In the genomic region with DNA sequence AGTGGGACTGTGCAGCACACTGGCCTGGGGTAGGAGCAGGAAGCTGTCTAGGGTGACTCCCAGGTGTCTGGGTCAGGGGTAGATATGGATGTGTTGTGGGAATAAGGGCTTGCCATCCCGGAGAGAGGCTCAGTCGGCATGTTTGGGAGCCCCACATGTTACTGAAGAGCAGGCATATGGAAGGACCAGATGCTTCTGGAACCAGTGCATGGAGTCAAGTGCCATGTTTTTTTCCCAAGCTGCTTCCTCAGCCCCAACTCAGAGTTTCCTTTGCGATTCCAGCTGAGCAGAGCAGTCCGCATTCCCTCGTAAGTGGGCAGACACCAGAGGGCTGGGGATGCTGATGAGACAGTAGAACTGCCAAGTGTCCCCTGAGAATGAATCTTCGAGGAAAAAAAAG, we compare ENCODE assay signal across 16 mouse cellular contexts. TPM values are rescaled to one million over a fixed set of nuclear protein-coding genes. Genes with fewer than 3 reads are reported as not detected.
DNase-seq lines count a peak whose midpoint lies in the region; ATAC-seq lines count a peak whose summit lies in the region.
"Had no signal": no experiment of that assay in that cellular context is flagged by ENCODE, and none has a peak within 500 bp of the region (broad histone marks: within the 10 kb centered on the region; RNA-seq: fewer than 3 reads in every experiment).

No protein-coding gene starts in this region.

- peaks cover 31% of the 10 kb centered on the region for H3K36me3 ChIP-seq in midbrain, embryonic 12.5 days
- H3K36me3 ChIP-seq in midbrain, embryonic 11.5 days (ENCODE audit: control insufficient read depth, insufficient read depth, low read length), result peaks cover 15% of the 10 kb centered on the region
- H3K36me3 ChIP-seq in forebrain, embryonic 12.5 days (replicated peaks), result peaks cover 32% of the 10 kb centered on the region
- peaks cover 30% of the 10 kb centered on the region for H3K36me3 ChIP-seq in hindbrain, embryonic 14.5 days (replicated peaks; ENCODE audit: control insufficient read depth, insufficient read depth)
- H3K36me3 ChIP-seq in neural tube, embryonic 15.5 days, result peaks cover 29% of the 10 kb centered on the region

- ATAC-seq in midbrain, embryonic 12.5 days (ENCODE audit: low FRiP score, low read depth), result no peak
- ATAC-seq in midbrain, embryonic 11.5 days (ENCODE audit: low FRiP score), result no peak
- no peak for ATAC-seq in forebrain, embryonic 12.5 days (ENCODE audit: low FRiP score)
- no peak; the same call in 1 of the 2 replicates for ATAC-seq in hindbrain, embryonic 14.5 days (ENCODE audit: low FRiP score)
- ATAC-seq in neural tube, embryonic 15.5 days (ENCODE audit: low FRiP score), result no peak
- no peak for ATAC-seq in granulocyte monocyte progenitor cell, adult 5-6 weeks (replicated peaks; ENCODE audit: poor library complexity, severe bottlenecking)

- H3K27me3 ChIP-seq in midbrain, embryonic 12.5 days, result no peaks in the 10 kb centered on the region
- no peaks in the 10 kb centered on the region for H3K27me3 ChIP-seq in midbrain, embryonic 11.5 days (ENCODE audit: control insufficient read depth, insufficient read depth, low read length)
- H3K27me3 ChIP-seq in forebrain, embryonic 12.5 days, result no peaks in the 10 kb centered on the region
- no peaks in the 10 kb centered on the region for H3K27me3 ChIP-seq in hindbrain, embryonic 14.5 days (ENCODE audit: control insufficient read depth, insufficient read depth, low read length)
- H3K27me3 ChIP-seq in neural tube, embryonic 15.5 days (replicated peaks), result no peaks in the 10 kb centered on the region

- H3K9me3 ChIP-seq in midbrain, embryonic 12.5 days, result no peaks in the 10 kb centered on the region
- no peaks in the 10 kb centered on the region for H3K9me3 ChIP-seq in midbrain, embryonic 11.5 days (ENCODE audit: control insufficient read depth, low read length)
- H3K9me3 ChIP-seq in forebrain, embryonic 12.5 days, result no peaks in the 10 kb centered on the region
- no peaks in the 10 kb centered on the region for H3K9me3 ChIP-seq in hindbrain, embryonic 14.5 days (ENCODE audit: control insufficient read depth, low read length)
- no peaks in the 10 kb centered on the region for H3K9me3 ChIP-seq in neural tube, embryonic 15.5 days (replicated peaks)
- H3K9me3 ChIP-seq: limb, embryonic 12.5 days had no signal

- WGBS in midbrain, embryonic 12.5 days, result 40% methylated on average over 6 of the region's 6 CpGs
- 48% methylated on average over 6 of the region's 6 CpGs for WGBS in midbrain, embryonic 11.5 days
- 52% methylated on average over 6 of the region's 6 CpGs for WGBS in forebrain, embryonic 12.5 days
- WGBS in hindbrain, embryonic 14.5 days, result 28% methylated on average over 6 of the region's 6 CpGs
- 22% methylated on average over 6 of the region's 6 CpGs for whole genome bisulfite sequencing in neural tube, embryonic 15.5 days

- H3K4me2 ChIP-seq in midbrain, embryonic 12.5 days (replicated peaks), result peak overlapping the region; percentile 46
- no peak overlapping the region for H3K4me2 ChIP-seq in midbrain, embryonic 11.5 days
- no peak overlapping the region for H3K4me2 ChIP-seq in forebrain, embryonic 12.5 days
- H3K4me2 ChIP-seq in hindbrain, embryonic 14.5 days (replicated peaks), result peak overlapping the region; percentile 56
- peak overlapping the region; percentile 52 for H3K4me2 ChIP-seq in neural tube, embryonic 15.5 days

- peaks cover 47% of the 10 kb centered on the region for H3K4me1 ChIP-seq in midbrain, embryonic 12.5 days
- peaks cover 40% of the 10 kb centered on the region for H3K4me1 ChIP-seq in midbrain, embryonic 11.5 days (ENCODE audit: control insufficient read depth, insufficient read depth, low read length)
- H3K4me1 ChIP-seq in forebrain, embryonic 12.5 days, result peaks cover 48% of the 10 kb centered on the region
- H3K4me1 ChIP-seq in hindbrain, embryonic 14.5 days (replicated peaks; ENCODE audit: control insufficient read depth, insufficient read depth, low read length), result peaks cover 34% of the 10 kb centered on the region
- peaks cover 34% of the 10 kb centered on the region for H3K4me1 ChIP-seq in neural tube, embryonic 15.5 days

- no peak for DNase-seq in midbrain, embryonic 11.5 days (ENCODE audit: low spot score, missing footprints)
- DNase-seq in hindbrain, embryonic 14.5 days (ENCODE audit: low spot score), result no peak
- no peak for DNase-seq in left cerebral cortex, postnatal 10 days (ENCODE audit: extremely low spot score in 1 of 2, low spot score in 2 of 2)
- DNase-seq: layer of hippocampus, postnatal 36 days; liver, postnatal 0 days had no signal

- no peak overlapping the region for H3K4me3 ChIP-seq in midbrain, embryonic 12.5 days
- no peak overlapping the region for H3K4me3 ChIP-seq in midbrain, embryonic 11.5 days (ENCODE audit: low read depth, low read length)
- H3K4me3 ChIP-seq in forebrain, embryonic 12.5 days (replicated peaks), result no peak overlapping the region
- H3K4me3 ChIP-seq in hindbrain, embryonic 14.5 days (replicated peaks; ENCODE audit: low read length), result no peak overlapping the region
- H3K4me3 ChIP-seq in neural tube, embryonic 15.5 days (replicated peaks), result no peak overlapping the region
- H3K4me3 ChIP-seq: heart, adult 2 months; limb, embryonic 12.5 days; myocyte had no signal

- H3K9ac ChIP-seq in midbrain, embryonic 12.5 days (replicated peaks), result 0 out of 2 replicates have a peak overlapping the region, but pooled peaks have one; percentile 6
- H3K9ac ChIP-seq in midbrain, embryonic 11.5 days (ENCODE audit: low read length), result no peak overlapping the region
- H3K9ac ChIP-seq in forebrain, embryonic 12.5 days, result peak overlapping the region; percentile 33; the same call in 1 of the 2 replicates
- peak overlapping the region; percentile 49; the same call in 1 of the 2 replicates for H3K9ac ChIP-seq in hindbrain, embryonic 14.5 days
- H3K9ac ChIP-seq in neural tube, embryonic 15.5 days (replicated peaks), result no peak overlapping the region
- H3K9ac ChIP-seq: liver, postnatal 0 days had no signal

- peak overlapping the region; percentile 81 for H3K27ac ChIP-seq in midbrain, embryonic 12.5 days (replicated peaks)
- H3K27ac ChIP-seq in midbrain, embryonic 11.5 days (ENCODE audit: low read depth, low read length), result no peak overlapping the region
- H3K27ac ChIP-seq in forebrain, embryonic 12.5 days, result peak overlapping the region; percentile 36; the same call in 1 of the 2 replicates
- H3K27ac ChIP-seq in hindbrain, embryonic 14.5 days, result peak overlapping the region; percentile 63; the same call in 1 of the 2 replicates
- H3K27ac ChIP-seq in neural tube, embryonic 15.5 days (replicated peaks), result 0 out of 2 replicates have a peak overlapping the region, but pooled peaks have one; percentile 60
- H3K27ac ChIP-seq: heart, adult 2 months; limb, embryonic 12.5 days had no signal

- intact Hi-C loops in left cerebral cortex, postnatal 10 days (cut with DNase I), result no loop called here

RNA-seq across cellular contexts. Expression of a gene that starts 7.7 kb away (rescaled TPM):
- 73.3 and 78.2 TPM in 2 replicates for polyA plus RNA-seq in midbrain, embryonic 12.5 days (2016; fragmentation: Nextera tagmentation; extraction: Ambion mirVana)
- polyA plus RNA-seq in midbrain, embryonic 11.5 days (2014; fragmentation: Nextera tagmentation; extraction: Ambion mirVana), result 61.9 and 65.2 TPM in 2 replicates
- polyA plus RNA-seq in forebrain, embryonic 12.5 days (2016; fragmentation: Nextera tagmentation; extraction: Ambion mirVana), result 60.4 and 61.3 TPM in 2 replicates
- 39.4 and 49.7 TPM in 2 replicates for polyA plus RNA-seq in hindbrain, embryonic 14.5 days (2014; fragmentation: Nextera tagmentation; extraction: Ambion mirVana)
- polyA plus RNA-seq in neural tube, embryonic 15.5 days (2015; fragmentation: Nextera tagmentation; extraction: Ambion mirVana), result 34.4 and 35.0 TPM in 2 replicates
- total RNA-seq in left cerebral cortex, postnatal 10 days (2021), result 100 to 1,000 TPM; 168 to 169 TPM
- 0.58 and 2.5 TPM in 2 replicates for total RNA-seq in granulocyte monocyte progenitor cell, adult 5-6 weeks (2014; fragmentation: Nextera tagmentation)
- 0.04 and 0.15 TPM in 2 replicates for total RNA-seq in granulocyte monocyte progenitor cell, adult 5-6 weeks (2017)
- polyA plus RNA-seq: myocyte had no signal

RNA-seq across cellular contexts. Expression of a gene that starts 22.0 kb away (rescaled TPM):
- polyA plus RNA-seq in midbrain, embryonic 12.5 days (2016; fragmentation: Nextera tagmentation; extraction: Ambion mirVana), result 184 and 192 TPM in 2 replicates
- polyA plus RNA-seq in midbrain, embryonic 11.5 days (2014; fragmentation: Nextera tagmentation; extraction: Ambion mirVana), result 196 and 213 TPM in 2 replicates
- polyA plus RNA-seq in forebrain, embryonic 12.5 days (2016; fragmentation: Nextera tagmentation; extraction: Ambion mirVana), result 186 and 205 TPM in 2 replicates
- 207 and 222 TPM in 2 replicates for polyA plus RNA-seq in hindbrain, embryonic 14.5 days (2014; fragmentation: Nextera tagmentation; extraction: Ambion mirVana)
- polyA plus RNA-seq in neural tube, embryonic 15.5 days (2015; fragmentation: Nextera tagmentation; extraction: Ambion mirVana), result 206 and 219 TPM in 2 replicates
- 100 to 1,000 TPM; 212 to 216 TPM for total RNA-seq in left cerebral cortex, postnatal 10 days (2021)
- total RNA-seq in granulocyte monocyte progenitor cell, adult 5-6 weeks (2014; fragmentation: Nextera tagmentation), result 30.9 and 36.2 TPM in 2 replicates
- 196 and 259 TPM in 2 replicates for total RNA-seq in granulocyte monocyte progenitor cell, adult 5-6 weeks (2017)

RNA-seq across cellular contexts. Expression of a gene that starts 39.4 kb away (rescaled TPM):
- polyA plus RNA-seq in midbrain, embryonic 12.5 days (2016; fragmentation: Nextera tagmentation; extraction: Ambion mirVana), result 60.6 and 61.9 TPM in 2 replicates
- polyA plus RNA-seq in midbrain, embryonic 11.5 days (2014; fragmentation: Nextera tagmentation; extraction: Ambion mirVana), result 59.3 and 68.1 TPM in 2 replicates
- polyA plus RNA-seq in forebrain, embryonic 12.5 days (2016; fragmentation: Nextera tagmentation; extraction: Ambion mirVana), result 82.6 and 83.1 TPM in 2 replicates
- polyA plus RNA-seq in hindbrain, embryonic 14.5 days (2014; fragmentation: Nextera tagmentation; extraction: Ambion mirVana), result 5.6 and 9.6 TPM in 2 replicates
- 5.5 and 12.4 TPM in 2 replicates for polyA plus RNA-seq in neural tube, embryonic 15.5 days (2015; fragmentation: Nextera tagmentation; extraction: Ambion mirVana)
- total RNA-seq in left cerebral cortex, postnatal 10 days (2021), result 1 to 10 TPM; 6.9 to 10.0 TPM
- 11.6 and 14.3 TPM in 2 replicates for total RNA-seq in granulocyte monocyte progenitor cell, adult 5-6 weeks (2014; fragmentation: Nextera tagmentation)
- total RNA-seq in granulocyte monocyte progenitor cell, adult 5-6 weeks (2017), result 12.9 and 16.2 TPM in 2 replicates

RNA-seq across cellular contexts. Expression of a gene that starts 58.3 kb away (rescaled TPM):
- polyA plus RNA-seq in midbrain, embryonic 12.5 days (2016; fragmentation: Nextera tagmentation; extraction: Ambion mirVana), result not detected in 2 replicates
- 0.12 TPM in 1 of 2 replicates, not detected in the other for polyA plus RNA-seq in midbrain, embryonic 11.5 days (2014; fragmentation: Nextera tagmentation; extraction: Ambion mirVana)
- polyA plus RNA-seq in forebrain, embryonic 12.5 days (2016; fragmentation: Nextera tagmentation; extraction: Ambion mirVana), result 0.15 and 0.31 TPM in 2 replicates
- polyA plus RNA-seq in hindbrain, embryonic 14.5 days (2014; fragmentation: Nextera tagmentation; extraction: Ambion mirVana), result 0.16 and 0.31 TPM in 2 replicates
- polyA plus RNA-seq in neural tube, embryonic 15.5 days (2015; fragmentation: Nextera tagmentation; extraction: Ambion mirVana), result 0.15 and 0.19 TPM in 2 replicates
- total RNA-seq in left cerebral cortex, postnatal 10 days (2021), result not detected
- not detected in 2 replicates for total RNA-seq in granulocyte monocyte progenitor cell, adult 5-6 weeks (2014; fragmentation: Nextera tagmentation)
- not detected in 2 replicates for total RNA-seq in granulocyte monocyte progenitor cell, adult 5-6 weeks (2017)
- total RNA-seq: adrenal gland, postnatal 36 days had no signal
- polyA plus RNA-seq: activated CD4-positive, CD25-positive, alpha-beta regulatory T cell, adult 4 months; CD4-positive, CD25-positive, alpha-beta regulatory T cell, adult 4 months; intestine, postnatal 0 days; limb, embryonic 12.5 days; myocyte had no signal

Comparison
In these comparisons a context has a peak if more than half of its experiments do, and no peak if none do; other contexts are left out.
1. H3K4me2 ChIP-seq: peak in midbrain, embryonic 12.5 days (single experiment), hindbrain, embryonic 14.5 days (single experiment) and neural tube, embryonic 15.5 days (single experiment); none in midbrain, embryonic 11.5 days (single experiment) and forebrain, embryonic 12.5 days (single experiment).
2. H3K9ac ChIP-seq: peak in midbrain, embryonic 12.5 days (single experiment), forebrain, embryonic 12.5 days (single experiment) and hindbrain, embryonic 14.5 days (single experiment); none in midbrain, embryonic 11.5 days (single experiment) and neural tube, embryonic 15.5 days (single experiment).